Mouse (Mus musculus): Measurements from ENCODE around the gene Tnni3k. TPM values are rescaled to one million over a fixed set of nuclear protein-coding genes. Genes with fewer than 3 reads are reported as not detected.

Tnni3k gene
- total RNA-seq, 2 experiments from 2014 or later, result not detected

DNA sequence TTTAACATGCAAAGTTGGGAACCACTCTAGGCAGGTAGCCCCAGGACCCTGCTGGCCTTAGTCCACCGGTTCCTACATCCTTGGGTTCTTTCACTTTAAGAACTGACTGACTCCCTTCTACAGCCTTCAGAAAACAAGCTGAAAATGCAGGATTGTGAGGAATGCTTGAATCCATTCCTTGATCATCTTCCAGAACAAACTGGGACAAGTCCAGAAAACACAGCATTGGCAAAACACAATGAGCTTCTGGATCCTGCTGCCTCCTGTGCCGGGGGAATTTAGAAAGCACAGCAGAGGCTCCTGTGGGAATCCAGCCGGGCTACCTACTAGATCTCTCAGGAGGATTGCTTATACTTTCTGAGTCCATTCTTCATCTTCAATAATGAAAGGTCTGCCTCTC lies 229.5 kb downstream of the Tnni3k start:
- no peak for DNase-seq

DNA sequence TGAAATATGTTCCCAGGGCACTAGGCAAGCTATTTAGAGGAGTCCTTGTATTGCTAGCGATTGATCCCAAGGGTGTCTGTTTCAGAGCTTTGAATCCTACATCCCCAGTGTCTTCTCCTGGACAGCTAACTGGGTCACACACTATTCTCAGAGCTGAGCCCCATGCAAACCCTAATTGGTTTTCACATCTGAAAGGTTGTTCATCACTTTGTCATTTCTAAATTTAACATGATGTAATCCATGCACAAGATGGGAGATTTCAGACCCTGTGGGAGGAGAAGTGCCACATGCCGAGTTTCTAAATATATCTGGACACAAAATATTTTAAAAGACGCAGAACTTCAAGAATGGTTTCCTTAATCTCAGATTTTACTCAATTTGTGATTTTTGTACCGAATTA lies 230.5 kb downstream of the Tnni3k start:
- no peak for DNase-seq

DNA sequence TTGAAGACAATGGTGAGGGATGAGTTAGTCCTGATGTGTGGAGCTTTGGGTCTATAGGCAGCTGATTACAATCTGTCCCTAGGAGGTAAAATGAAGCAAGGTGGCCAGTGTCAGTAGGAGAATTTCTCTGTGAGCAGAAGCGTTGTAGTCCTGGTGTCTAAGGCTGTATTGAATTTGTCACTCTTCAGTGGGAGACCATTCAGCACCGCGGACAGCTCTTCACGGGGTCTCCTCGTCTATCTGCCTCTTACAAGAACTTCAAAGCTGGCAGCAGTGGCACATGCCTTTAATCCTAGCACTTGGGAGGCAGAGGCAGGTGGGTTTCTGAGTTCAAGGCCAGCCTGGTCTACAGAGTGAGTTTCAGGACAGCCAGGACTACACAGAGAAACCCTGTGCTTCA lies 235.5 kb downstream of the Tnni3k start:
- peak; percentile 25 for DNase-seq

DNA sequence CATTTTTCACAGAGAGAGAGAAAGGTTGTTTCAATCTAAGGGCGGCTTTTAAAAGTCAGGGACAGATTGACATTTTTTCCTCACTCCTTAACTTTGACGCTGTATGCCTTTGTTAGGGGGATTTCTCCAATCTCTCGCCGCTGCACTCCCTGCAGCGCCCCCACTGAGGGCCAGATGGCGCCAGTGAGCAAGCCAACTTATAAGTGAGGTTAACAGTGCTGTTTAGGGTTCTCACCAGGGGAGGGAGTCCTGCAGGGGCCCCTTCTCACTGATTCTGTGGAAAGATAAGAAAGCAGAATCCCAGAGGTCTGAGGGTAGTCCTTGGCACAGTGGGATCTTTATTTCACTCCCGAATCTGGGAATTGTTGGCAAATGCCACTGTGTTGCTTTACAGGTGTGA lies 237.5 kb downstream of the Tnni3k start:
- peak; percentile 49 for DNase-seq

DNA sequence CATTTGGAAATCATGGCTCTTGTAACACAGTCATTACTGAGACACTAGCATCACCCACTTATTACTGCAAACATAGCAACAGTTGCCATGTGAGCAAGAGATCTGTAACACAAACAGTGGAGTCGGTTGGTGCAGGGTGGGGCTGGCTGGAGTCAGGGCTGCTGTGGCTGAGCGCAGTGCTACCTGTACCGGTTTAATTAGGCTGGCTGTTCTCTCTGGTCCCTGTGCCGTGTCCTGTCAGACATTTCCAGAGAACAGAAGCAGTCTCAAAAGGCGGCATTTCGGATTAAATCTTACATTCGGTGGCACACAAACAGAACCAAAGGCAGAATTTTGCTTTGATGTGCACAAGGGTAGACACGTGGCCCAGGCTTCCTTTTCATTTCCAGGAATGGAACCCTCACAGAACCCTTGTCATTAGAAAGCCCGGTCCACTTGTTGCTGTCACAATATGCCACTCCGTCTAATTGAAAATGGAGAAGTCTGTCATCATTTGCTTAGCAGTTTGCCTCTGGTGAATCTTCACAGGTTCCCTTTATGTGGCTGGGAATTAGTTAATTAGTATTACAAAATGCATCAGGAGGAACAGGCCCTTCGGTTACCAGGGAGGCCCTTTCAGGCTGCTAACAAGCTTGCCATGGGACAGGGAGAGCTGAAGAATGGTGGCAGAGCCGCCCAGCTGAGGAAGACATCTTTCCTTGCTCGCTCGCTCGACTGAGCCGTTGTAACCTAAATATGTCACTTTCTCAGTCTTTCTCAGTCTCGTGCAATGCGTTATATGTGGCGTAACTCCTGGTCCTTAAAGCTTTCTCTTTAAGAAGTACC lies 238.2 kb downstream of the Tnni3k start:
- DNase-seq, result no peak

DNA sequence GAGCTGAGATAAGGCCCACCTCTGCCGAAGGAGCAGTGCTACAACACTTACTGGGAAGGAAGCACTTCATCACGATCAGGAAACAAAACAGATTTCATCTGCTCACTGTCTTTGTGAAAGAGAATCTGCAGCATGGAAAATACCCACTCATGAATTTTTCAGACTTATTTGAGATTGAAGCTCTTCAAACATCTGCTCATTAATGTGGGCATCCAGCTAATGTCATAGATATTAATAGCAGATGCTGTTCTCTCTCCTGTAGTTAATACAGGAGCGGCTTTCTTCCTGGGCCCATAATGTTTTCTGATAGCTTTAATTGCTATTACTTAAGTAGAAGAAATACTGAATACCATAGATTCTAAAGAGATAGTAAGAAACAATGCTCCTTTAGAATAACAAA lies 239.0 kb downstream of the Tnni3k start:
- no peak for DNase-seq

DNA sequence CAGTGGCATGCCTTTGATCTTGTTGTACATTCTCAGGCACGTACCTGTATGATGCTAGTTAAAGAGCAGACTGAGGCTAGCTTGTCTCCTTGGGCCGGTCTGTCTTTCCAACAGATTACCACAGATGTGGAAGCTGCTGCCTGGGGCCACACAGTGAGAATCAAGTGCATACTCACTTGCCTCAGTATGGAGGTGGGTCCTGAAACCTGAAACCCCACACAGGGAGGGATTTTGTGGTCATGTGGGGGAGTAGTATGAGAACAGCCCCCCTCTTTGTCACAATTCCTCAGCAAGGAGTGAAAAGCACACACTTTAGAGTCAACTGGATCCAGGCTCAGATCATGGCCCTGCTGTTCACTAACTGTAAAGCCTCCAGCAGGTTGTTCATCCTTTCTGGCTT lies 239.6 kb downstream of the Tnni3k start:
- no peak for DNase-seq

DNA sequence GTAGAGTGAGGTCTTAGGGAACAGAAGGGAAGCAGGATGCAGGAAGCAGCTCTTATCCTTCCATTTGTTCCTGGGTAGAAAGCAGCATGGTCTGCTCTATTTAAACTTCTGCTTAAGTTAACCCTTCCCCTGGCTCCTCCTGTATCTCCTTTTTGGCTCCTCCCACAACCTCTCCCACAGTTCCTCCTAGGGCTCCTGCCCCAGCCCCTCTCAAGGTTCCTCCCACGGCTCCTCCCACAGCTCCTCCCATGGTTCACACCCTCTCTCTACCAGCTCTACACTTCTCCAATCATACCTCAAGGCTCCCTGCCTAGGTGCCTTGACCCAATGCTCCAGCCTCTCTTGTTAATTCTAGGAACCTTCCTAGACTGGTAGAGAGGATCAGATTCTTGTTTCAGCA lies 242.3 kb downstream of the Tnni3k start:
- DNase-seq, result no peak

DNA sequence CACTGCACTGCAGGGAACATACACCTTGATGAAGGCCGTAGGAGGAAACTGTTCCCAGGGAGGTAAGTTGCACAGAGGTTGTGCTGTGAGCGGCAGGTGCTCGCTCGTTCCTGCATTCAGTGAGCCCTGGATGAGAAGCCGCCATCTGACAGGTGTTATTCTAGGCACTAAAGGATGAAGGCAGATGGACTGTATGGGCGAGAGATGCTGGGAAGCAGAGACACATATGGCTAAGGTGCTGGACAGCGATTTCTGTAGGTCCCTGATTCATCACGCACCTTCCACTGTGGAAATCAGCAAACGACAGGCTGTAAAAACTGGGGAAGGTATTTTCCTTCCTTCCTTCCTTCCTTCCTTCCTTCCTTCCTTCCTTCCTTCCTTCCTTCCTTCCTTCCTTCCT lies 243.4 kb downstream of the Tnni3k start:
- no peak for DNase-seq

DNA sequence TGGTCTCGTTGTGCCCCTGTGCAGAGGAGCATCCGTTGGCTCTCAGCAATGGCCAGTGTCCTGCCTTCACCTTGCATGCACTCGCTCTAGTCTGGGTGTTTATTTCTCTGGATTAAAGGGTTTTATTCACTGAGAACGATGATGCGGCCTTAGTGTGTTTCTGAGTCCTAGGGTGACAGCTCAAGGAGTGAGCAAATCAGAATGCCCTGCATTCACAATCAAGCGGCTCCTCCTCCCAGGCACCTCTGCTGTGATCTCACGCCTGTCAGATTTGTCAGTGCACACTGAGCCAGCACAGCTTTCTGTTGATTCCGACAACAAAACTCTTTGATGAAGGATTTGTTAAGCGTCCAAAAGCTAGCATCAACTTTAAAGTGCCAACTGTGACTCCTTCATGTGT lies 243.9 kb downstream of the Tnni3k start:
- DNase-seq, result no peak

DNA sequence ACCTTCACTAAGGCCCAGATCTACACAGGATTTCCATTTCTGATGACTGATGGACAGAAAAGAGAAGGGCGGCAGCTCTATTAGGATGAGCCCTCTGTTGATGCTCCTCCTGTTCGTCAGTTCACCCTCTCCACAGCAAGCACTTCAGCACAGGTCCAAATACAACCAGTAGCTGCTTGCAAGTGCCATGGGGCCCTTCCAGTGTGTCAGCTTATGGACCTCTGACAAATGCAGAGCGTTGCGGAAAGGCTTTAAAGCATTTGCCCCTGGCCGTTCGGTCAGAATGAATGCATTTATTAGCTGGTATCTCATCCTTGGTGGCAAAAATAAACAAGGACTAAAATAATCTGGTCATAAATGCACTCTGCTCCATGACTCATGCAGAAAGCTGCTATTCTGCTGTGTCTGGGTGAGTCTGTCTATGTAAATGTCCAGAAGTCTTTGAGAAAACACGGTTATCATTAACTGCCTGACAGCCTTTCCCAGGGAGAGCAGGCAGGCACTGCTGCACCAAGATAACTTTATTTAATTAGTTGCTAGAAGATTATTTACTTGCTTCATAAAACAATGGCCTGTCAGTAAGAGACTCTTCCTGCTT lies 244.8 kb downstream of the Tnni3k start:
- no peak for DNase-seq

DNA sequence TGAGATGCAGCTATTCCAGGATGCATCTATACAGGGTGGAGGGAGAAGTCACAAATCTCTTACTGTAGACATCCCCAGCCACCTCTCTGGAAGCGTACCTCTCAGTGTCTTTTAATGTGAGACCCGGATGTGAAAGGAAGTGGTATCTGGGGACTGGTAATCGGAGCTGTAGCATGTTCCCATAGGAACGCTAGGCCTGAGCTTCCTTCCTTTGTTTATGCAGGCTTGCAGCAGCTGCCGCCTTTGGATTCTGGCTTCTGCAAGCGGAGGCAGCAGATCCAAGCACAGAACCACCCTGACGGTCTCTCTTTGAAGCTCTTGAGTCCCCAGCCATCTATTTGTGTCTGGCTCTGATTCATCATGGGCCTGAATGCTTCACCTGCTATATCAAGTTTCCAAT lies 248.6 kb downstream of the Tnni3k start:
- no peak for DNase-seq

DNA sequence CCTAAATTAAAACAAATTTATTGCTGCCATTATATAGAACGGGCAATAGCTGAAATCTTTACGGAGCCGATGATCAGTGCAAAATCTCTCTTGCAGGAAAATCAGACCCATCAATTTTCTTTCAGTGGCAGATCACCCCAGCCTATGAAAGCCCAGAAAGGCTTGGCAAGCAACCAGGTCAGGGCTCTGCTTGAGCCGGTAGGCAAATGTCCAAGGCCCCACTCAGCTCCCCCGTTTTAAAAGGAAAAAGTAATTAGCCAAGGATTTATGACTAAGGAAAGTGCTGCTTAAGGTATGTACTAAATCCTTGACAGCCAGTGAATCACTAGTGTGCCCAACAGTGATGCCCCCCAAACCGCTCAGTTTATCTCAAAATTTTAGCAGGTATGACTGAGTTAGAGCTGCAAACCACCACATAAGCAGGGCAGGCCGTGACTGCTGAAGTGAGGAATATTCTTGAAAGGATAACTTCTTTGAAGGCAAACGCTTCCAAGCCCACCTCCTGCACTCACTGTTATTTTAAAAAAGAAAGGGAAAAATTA lies 254.2 kb downstream of the Tnni3k start:
- no peak for DNase-seq

DNA sequence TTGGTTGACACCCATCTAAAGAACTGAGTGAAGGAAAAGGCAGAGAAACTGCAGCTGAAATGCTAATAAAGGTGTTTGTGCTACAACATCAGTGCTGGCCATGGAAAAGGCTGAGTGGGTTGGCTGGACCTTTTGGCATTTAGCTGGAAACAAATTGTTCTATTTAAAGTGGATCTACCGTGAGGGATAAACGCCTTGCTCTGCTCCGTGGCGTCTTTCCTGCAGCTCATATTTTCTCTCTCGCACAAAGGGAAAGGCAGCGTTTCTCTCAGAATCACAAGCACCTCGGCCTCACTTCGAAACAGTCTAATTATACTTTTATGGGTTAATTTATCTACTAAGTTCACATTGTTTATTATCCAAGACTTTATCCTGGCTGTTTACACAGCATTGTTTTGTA lies 254.8 kb downstream of the Tnni3k start:
- no peak for DNase-seq

DNA sequence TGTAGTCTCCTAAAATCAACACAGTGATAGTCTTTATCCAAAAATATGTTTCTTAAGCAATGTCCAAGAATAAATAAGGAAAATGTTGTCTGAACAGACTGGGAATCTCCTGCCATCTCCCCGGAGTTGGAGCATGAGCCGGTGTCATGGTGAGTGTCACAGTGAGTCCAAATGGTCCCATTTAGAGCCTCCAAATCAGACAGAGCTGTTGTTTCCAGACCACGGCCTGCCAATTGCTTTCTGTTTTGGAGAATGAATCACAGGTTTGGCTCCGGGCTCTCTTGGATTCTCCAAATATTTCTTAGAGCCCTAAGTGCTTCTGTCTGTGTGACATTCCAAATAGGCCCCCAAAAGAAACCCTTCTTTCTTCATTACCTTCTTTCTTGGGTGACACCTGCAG lies 256.4 kb downstream of the Tnni3k start:
- no peak for DNase-seq

DNA sequence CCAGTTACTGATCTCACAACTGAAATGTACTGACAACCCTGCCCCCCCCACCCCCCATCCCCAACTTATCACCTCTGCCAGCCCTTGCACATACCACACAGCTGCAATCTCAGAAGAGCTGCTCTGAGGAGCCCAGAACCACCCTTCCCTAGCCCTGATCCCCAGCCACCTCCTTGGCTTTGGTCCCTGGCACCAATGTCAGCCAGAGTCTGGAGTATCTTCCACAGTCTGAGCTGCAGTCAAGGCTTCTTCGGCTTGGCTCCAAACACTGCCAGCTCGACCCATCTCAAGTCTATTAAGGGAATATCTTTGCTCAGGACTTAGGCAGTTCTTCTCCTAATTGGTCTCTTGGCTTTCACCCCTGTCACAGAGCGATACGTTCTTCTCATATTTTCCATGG lies 261.6 kb downstream of the Tnni3k start:
- peak; percentile 13 for DNase-seq

DNA sequence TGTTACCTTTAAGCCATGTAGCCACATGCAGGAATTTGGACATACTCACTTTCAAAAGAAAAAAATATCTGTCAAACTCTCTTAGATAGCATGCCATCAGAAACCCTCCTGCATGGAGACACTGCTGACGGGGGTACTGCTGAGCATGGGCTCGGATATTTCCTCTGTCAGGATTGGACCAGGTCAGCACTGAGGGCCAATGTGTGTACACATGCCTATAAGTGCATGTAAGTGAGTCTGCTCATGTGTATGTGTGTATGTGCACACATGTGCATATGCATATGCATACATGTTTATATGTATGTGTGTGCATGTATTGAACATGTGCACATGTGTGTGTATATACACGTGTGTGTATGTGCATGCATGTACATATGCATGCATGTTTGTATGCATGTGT lies 267.6 kb downstream of the Tnni3k start:
- DNase-seq, result no peak

DNA sequence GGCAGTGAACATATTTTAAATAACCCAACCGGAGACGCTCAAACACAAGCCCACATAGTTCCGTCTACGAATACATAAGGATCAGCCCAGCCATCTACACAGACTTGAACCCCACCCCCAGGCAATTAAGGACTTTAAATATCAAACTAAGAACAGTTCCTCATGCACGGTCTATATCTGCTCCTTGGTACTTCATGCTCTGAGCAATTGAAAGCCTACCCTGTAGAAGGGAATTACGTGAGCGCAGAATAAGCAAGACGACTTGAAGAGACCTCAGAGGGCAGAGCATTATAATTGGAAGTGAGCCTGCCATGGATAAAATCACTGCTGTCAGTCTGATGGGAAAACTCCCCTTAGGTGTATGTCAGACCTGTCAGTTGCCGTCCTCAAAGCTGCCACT lies 268.9 kb downstream of the Tnni3k start:
- DNase-seq, result no peak

DNA sequence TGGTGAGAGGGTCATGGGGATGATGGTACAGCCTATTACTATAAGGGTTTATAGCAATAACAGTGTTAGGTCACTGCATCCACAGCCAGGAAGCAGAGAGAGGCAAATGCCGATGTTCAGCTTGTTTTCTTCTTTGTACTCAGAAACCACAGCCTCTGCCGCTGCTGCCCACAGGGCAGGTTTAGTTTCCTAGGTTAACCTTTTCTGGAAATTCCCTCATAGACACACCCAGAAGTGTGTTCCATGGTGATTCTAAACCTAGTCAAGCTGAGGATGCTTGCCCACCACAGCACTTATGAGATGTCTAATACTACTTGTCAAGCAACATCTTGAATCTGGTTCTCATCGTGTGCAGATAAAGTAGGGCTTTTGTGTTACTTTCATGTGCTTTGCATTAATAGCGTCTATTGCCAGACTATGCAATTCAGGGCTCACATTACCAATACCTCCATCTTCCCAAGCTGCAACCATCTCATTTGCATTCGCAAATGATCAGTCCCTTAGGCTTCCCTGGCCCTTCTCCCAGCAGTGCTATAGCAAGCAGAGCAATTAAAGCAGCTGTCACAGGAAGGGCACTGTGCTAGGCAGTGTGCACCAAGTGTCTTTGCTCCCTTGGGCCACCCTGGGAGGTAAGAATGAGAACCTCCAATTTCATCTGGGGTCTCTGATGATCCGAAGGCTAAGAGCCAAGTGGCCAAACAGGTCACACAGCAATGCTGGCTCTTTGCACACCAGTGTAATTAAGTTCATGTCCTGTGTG lies 276.2 kb downstream of the Tnni3k start:
- no peak for DNase-seq

DNA sequence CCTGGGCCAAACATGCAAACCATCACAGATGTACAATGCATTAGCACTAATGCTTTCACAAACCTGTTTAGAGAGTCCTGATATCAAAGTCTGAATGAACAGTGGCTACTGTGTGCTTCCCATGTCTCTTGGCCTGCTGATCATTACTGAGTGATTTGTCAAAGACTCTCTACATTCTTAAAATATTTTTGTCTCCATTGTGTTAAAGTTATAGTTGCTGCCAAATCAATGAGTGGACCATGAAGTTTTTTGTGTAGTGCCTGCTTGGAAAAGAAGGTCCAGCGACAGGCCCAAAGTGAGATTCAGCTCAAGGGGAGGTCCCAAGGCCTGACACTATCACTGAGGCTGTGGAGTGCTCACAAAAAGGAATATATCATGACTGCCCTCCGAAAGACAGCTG lies 283.6 kb downstream of the Tnni3k start:
- no peak for DNase-seq

DNA sequence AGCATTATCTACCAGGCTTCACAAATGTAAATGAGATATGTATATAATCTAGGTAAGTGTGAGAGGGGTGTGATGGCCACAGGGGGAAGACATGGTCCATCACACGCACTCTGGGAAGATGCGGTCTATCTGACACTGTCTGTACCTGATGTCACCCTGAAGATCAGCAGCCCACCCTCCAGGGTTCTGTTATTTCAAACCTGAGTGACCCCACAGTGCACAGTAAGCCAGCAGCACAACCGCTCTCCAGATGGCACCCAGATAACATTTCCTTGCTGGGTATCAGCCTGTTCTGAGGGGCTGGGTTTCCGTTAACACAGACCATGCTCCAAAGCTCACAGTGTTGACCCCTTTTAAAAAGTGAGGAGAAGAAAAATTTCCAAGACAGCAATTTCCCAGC lies 288.9 kb downstream of the Tnni3k start:
- DNase-seq, result no peak

DNA sequence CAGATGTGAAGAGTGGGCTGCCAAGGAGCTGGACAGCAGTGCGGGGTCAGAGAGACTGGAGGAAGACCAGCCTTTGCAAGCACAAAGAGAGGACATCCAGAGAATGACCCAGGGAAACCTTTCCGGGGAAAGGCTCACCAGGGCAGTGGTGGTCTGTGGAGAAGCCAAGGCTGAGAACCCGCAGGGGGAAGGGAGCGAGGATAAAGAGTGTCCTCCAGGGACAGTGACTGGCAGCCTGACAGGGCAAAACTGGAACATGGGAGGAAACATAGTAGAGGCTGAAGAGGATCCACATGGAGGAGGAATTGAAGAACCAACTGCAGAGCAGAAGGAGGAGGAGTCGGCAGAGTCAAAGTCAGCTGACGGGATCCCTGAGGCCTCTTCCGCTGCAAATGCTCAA lies 291.1 kb downstream of the Tnni3k start:
- no peak for DNase-seq

DNA sequence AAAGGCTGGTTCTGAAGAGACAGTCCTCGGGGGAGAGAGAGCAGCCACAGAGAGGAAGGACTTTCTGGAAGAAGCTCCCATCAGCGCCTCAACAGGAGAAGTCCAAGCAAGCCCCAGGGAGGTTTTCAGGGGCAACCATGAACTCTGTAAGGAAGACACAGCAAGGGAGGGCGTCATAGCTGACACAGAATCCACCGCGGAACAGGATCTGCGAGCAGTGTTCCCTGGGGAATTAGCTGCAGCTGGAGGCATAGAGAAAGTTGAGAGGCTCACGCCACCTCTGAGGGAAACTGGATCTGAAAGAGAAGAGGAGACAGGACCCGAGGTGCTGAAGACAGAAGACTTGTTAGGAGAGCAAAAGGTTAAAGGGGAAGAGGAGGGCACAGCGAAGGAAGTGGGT lies 291.8 kb downstream of the Tnni3k start:
- DNase-seq, result no peak
